Mouse (Mus musculus) cortical plate, adult 2 months (tissue): ENCODE results near the gene Tpsb2.

Experiments used
- CTCF ChIP-seq: fragments of 200-500 bp; IDR thresholded peaks from 2 replicates; pipeline ENCODE4 v1.5.1; 2011; ENCODE audit warnings: mild to moderate bottlenecking, control low read depth, low read length; ENCODE audit not compliant: insufficient read depth; ENCODE audit errors: extremely low read depth
- POLR2A ChIP-seq: fragments of 200-500 bp; IDR thresholded peaks from 2 replicates; pipeline ENCODE4 v1.6.1; 2011; ENCODE audit warnings: mild to moderate bottlenecking, low read length, control low read depth; ENCODE audit not compliant: insufficient read depth; ENCODE audit errors: extremely low read depth

GRCm38 (mm10) chr17:25318354-25318753 is 47.8 kb upstream of the Tpsb2 start, which contains the start of gene Prss29:
- TF ChIP-seq CTCF: no peak
- TF ChIP-seq POLR2A: no peak
